Mouse (Mus musculus) mesoderm, embryonic 11.5 days (tissue): Measurements from ENCODE around the gene Magi2.
"Not testable (repeated sequence)": the region's sequence is repeated elsewhere in the genome, so short reads cannot be mapped to it uniquely, and the experiment has no call there.

ENCODE experiments used
- DNase-seq: peaks from one replicate; pipeline ENCODE4 v3.0.0-alpha.2; 2012; ENCODE audit warnings: low read depth, low spot score

The Magi2 gene

DNA sequence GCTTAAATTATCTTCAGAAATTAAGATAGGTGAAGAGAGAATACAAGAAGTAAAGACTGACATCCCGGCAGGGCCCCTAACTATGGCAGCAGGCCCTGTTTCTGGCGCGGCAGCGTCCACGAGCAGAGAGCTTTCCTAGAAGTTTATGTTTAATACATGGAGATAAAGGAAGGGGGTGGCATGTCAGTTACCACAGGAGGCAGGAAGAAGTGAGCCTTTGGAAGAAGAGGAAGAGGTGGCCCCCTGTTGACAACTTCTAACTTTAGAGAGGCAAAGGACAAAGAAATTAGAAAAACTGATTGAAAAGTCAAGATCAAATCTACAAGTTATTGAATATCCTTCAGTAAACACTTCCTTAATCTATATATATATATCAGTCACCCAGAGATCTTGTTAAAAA lies 1281.8 kb downstream of the Magi2 start:
- no peak for DNase-seq

- no peak for DNase-seq
These were observed 1282.8 kb downstream of the Magi2 start for GRCm38 (mm10) chr5:20509606-20510005.

DNA sequence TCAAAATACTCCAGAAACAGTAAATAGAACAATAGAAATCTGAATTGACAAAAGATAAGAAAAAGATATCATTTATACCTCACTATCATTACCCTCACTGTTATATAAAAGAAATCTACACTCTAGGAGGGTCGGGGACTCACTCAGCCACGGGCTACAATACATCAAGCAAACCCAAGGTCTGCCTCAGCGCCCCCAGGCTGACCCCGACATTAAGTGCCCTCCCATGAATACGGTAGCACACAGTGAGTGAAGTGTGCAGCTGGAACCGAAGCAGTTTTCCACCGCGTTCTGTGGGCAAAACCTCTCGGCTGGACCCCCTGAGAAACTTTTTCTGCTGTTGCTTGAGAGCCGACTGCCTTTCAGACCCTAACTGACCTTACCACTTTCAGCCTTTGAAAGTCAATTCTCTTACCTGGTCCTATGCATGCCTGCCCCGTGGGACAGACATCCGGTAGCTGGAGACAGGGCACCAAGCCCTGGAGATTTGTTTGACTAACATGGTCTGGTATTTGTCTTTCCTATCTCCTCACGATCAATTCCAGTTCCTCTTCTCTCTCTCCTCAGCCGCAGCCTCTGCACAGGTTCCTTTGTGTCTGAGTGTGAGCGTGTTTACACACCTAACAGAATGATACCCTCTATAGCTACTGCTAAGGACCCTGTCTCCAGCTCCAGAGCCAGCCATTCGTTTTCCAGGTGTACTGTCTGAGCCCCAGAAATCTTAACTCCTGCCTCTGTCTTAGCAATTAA lies 1285.7 kb downstream of the Magi2 start:
- DNase-seq: peak; percentile 35

GRCm38 (mm10) chr5:20521639-20522038 lies 1294.8 kb downstream of the Magi2 start:
- no peak for DNase-seq

- no peak for DNase-seq
These were observed 1295.2 kb downstream of the Magi2 start for GRCm38 (mm10) chr5:20522047-20522446.

DNA sequence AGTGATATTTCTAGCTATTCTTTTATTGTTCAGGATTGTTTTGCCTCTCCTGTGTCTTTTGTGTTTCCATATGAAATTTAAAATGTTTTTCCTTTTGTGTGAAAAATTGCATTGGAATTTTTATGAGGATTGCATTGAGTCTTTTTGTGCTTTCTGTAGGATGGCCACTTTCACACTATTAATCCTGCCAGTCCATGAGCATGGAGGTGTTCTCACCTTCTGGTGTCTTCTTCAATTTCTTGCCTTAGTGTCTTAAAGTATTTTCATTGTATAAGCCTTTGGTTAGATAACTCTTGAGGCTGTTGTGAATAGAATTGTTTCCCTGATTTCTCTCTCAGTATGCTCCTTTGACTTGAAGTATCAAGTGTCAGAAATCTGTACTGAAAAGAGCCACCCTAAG lies 1296.9 kb downstream of the Magi2 start:
- DNase-seq: no peak

- DNase-seq: not testable (repeated sequence)
These were observed 1299.8 kb downstream of the Magi2 start for GRCm38 (mm10) chr5:20526588-20526987.

- DNase-seq: no peak
These were observed 1309.7 kb downstream of the Magi2 start for GRCm38 (mm10) chr5:20536544-20536943.

DNA sequence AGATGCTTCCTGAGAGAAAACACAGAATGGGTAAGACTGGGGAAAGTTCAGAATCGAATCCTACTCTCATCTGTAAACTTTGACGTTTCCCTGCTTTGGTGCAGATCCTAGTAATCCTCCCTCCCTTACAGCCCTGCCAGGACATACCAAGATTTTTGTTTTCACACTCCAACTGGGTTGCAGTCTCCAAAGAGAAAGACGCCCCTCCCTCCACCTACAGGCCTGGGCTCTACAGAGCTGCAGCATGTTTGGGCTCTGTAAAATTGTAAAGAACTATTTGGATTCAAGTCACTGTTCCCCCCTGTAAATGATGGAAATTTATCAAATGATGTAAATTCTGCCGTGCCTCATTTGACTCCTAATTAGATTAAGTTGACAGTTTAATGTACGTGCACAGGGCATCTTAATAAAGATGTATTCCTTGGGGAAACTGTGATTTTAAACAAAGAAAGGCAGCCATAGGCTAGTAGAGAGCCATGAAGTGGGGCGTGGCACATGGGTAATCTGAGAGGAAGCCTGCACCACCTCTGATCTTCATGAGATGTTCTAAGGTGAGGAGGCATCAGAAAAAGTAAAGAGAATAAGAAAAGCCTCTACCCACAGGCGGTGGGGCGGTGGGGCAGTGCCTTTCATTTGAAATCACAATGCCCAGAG lies 1310.7 kb downstream of the Magi2 start:
- no peak for DNase-seq

DNA sequence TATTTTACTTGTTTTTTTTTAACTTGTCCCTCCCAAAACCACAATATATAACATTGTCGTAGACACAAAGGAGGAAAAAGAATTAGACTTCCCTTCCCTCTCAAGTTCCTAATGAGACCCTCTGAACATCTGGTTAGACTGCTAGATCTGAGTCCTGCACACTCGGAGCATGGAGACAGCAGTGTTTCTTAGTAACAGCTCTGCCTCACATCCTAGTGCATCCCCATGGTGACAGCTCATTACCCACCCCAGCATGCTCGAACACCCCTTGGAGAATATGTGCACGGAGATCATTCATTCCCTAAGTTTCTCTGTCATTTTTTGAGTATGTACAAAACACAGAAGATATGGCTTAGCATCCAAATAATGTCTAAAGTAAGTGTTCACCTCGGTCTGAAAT lies 1317.5 kb downstream of the Magi2 start:
- peak; percentile 52 for DNase-seq

- DNase-seq: no peak
These were observed 1332.5 kb downstream of the Magi2 start for GRCm38 (mm10) chr5:20559378-20559777.

DNA sequence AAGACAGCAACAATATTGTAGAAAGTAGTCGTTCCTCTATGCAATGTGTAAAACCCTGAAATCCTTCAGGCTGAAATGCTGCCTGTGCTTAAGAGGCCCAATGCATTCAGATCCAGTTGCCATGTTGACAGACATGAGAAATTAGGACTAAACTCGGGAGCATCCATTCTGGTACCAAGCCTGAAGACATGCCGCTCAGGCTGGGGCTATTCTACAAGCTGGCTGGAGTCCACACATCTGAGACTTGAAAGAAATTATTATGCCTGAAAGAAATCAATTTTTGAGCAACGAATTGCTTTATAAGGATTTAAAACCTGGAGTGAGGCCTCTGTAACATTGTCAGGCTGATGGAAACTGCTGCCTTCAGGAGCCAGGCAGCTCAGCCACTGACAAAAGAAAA lies 1333.0 kb downstream of the Magi2 start:
- DNase-seq: no peak

DNA sequence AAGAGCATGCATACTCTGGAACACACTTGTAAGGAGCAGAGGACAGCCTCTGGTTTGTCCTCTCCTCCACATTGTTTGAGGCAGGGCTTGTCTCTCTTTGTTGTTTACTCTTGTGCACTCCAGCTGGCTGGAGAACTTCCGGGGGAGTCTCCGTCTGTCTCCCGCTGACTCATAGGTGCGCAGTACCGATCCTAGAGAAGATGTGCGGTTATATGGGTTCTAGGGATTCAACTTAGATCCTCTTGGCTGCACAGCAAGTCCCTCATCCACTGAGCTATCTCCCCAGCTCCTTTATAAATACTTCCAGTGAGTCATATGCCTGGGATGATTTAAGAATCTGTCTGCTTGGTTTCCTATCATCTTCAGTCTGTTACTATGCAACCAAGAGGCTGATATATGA lies 1341.6 kb downstream of the Magi2 start:
- DNase-seq: no peak

- DNase-seq: no peak
These were observed 1342.1 kb downstream of the Magi2 start for GRCm38 (mm10) chr5:20568966-20569365.

GRCm38 (mm10) chr5:20574816-20575215 lies 1348.0 kb downstream of the Magi2 start:
- no peak for DNase-seq

DNA sequence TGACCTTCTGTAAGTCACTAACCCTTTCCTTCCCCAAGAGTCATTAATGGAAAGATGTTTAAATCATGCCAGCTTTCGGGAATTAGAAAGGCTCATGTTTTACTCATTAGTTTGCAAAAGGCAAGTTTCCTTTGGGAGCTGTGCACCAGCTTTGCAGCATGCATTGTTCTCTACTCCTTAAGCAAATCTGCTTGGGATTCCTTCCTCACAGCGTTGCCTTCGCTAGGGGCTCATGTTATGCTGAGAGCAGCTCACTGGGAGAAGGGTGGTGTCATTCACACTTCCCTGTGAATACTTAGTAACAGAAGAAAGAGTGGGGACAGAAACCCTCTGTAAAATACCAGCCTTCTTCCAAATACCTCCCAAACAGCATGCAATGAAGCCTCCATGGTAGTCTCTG lies 1349.0 kb downstream of the Magi2 start:
- no peak for DNase-seq

- no peak for DNase-seq
These were observed 1349.4 kb downstream of the Magi2 start for GRCm38 (mm10) chr5:20576266-20576665.

- no peak for DNase-seq
These were observed 1351.8 kb downstream of the Magi2 start for GRCm38 (mm10) chr5:20578666-20579065.

GRCm38 (mm10) chr5:20580619-20581018 lies 1353.8 kb downstream of the Magi2 start:
- DNase-seq: no peak

DNA sequence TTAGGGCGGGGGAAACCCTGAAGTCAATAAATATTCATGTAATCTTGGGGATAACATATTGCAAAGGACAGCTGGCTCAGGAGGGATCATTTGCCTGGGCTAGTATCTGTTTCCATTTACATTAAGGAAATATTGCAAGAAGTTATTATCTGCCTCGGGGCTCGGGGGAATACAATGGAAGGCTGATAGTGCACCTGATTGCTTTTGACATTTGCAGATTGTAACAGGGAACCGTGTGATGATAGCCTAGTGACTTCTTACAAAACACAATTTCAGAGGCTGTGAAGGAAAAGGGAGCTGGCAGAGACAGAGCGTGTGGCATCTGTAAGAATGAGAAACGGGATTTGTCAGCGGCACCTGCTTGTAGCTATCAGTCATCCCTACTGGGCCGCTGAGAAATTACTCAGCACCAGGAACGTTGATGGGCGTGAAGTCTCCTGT lies 1356.2 kb downstream of the Magi2 start:
- peak; percentile 41 for DNase-seq

- no peak for DNase-seq
These were observed 1356.8 kb downstream of the Magi2 start for GRCm38 (mm10) chr5:20583639-20584038.

GRCm38 (mm10) chr5:20584769-20585168 lies 1357.9 kb downstream of the Magi2 start:
- no peak for DNase-seq

DNA sequence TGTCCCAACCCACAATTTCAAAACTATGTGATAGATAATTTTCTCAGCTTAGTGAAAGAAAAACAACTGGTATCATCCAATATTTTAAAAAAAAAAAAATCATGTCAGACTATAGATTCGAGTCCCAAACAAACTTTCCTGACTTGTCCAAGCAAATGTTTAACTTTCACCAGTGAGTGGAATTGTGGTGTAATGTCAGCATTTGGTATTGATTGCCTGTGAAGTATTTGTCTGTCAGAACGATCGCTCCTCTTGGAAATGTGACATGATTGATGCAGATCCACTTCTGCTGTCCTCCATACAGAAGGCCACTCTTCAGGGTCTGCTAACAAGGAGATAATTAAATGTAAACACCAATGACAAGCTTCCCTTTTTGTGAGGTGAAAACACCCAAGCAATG lies 1362.9 kb downstream of the Magi2 start:
- DNase-seq: no peak
